Mouse (Mus musculus) hindbrain, embryonic 11.5 days (tissue): ENCODE data around the gene Hsdl2. TPM values are rescaled to one million over a fixed set of nuclear protein-coding genes. Genes with fewer than 3 reads are reported as not detected.

Experiments used
- ATAC-seq: fragments of 200-750 bp; cut with Nextera tagmentation; 2 replicates; pipeline ENCODE4 v1.8.0; 2017; ENCODE audit warnings: mild to moderate bottlenecking, moderate TSS enrichment, moderate library complexity; ENCODE audit not compliant: low FRiP score
- DNase-seq: peaks from one replicate; pipeline ENCODE4 v3.0.0-alpha.2; 2015; ENCODE audit warnings: low spot score
- H3K27ac ChIP-seq: fragments of 300-500 bp; sonication (generic); 2 replicates; pipeline ENCODE4 v1.5.1; 2014; ENCODE audit warnings: mild to moderate bottlenecking, low read depth, low read length
- H3K27me3 ChIP-seq: fragments of 300-500 bp; sonication (generic); 2 replicates; pipeline ENCODE4 v1.6.1; 2014; ENCODE audit warnings: mild to moderate bottlenecking, low read length, moderate library complexity, mixed read lengths; ENCODE audit not compliant: control insufficient read depth, insufficient read depth
- H3K36me3 ChIP-seq: fragments of 300-500 bp; sonication (generic); 2 replicates; pipeline ENCODE4 v1.6.1; 2014; ENCODE audit warnings: mild to moderate bottlenecking, low read length, moderate library complexity, mixed read lengths; ENCODE audit not compliant: control insufficient read depth, insufficient read depth
- H3K4me1 ChIP-seq: fragments of 300-500 bp; sonication (generic); replicated peaks from 2 replicates; pipeline ENCODE4 v1.6.1; 2014; ENCODE audit warnings: low read length, mixed read lengths; ENCODE audit not compliant: control insufficient read depth, insufficient read depth
- H3K4me2 ChIP-seq: fragments of 300-500 bp; sonication (generic); replicated peaks from 2 replicates; pipeline ENCODE4 v1.6.1; 2014; ENCODE audit warnings: mild to moderate bottlenecking, low read depth, low read length
- H3K4me3 ChIP-seq: fragments of 300-500 bp; sonication (generic); 2 replicates; pipeline ENCODE4 v1.5.1; 2014; ENCODE audit warnings: low read depth, low read length
- H3K9ac ChIP-seq: fragments of 300-500 bp; sonication (generic); 2 replicates; pipeline ENCODE4 v1.6.1; 2014; ENCODE audit warnings: low read depth, low read length
- H3K9me3 ChIP-seq: fragments of 300-500 bp; sonication (generic); 2 replicates; pipeline ENCODE4 v1.6.1; 2016; ENCODE audit warnings: low read length; ENCODE audit not compliant: control insufficient read depth
- WGBS: fragments of 180-500 bp; shearing (Covaris S2); extraction: QIAGEN DNeasy Blood & Tissue Kit; methylation state at CpG from one replicate; pipeline ENCODE4 v1.1.7; 2014; 5-methylcytosine and 5-hydroxymethylcytosine counted together
- polyA plus RNA-seq: library from polyadenylated mRNA; unstranded; fragments of >200 nt; fragmentation: Nextera tagmentation; extraction: Ambion mirVana; gene quantifications from 2 replicates; pipeline ENCODE4 v1.2.1, GENCODE M21; 2014

Hsdl2 gene
- polyA plus RNA-seq, 1 experiment from 2014 or later: 39.4 TPM

- no peak overlapping the region for H3K4me3 ChIP-seq
- no peak overlapping the region for H3K9ac ChIP-seq
- no peaks in the 10 kb centered on the region for H3K4me1 ChIP-seq
- no peaks in the 10 kb centered on the region for H3K36me3 ChIP-seq
- 89% methylated on average over 2 of the region's 2 CpGs for WGBS
- ATAC-seq (no peak), DNase-seq (no peak)
- H3K9me3 ChIP-seq: no peaks in the 10 kb centered on the region
- H3K27ac ChIP-seq: no peak overlapping the region
- H3K27me3 ChIP-seq: no peaks in the 10 kb centered on the region
- H3K4me2 ChIP-seq: no peak overlapping the region
These were observed 15.2 kb downstream of the Hsdl2 start for GRCm38 (mm10) chr4:59596556-59596955.

DNA sequence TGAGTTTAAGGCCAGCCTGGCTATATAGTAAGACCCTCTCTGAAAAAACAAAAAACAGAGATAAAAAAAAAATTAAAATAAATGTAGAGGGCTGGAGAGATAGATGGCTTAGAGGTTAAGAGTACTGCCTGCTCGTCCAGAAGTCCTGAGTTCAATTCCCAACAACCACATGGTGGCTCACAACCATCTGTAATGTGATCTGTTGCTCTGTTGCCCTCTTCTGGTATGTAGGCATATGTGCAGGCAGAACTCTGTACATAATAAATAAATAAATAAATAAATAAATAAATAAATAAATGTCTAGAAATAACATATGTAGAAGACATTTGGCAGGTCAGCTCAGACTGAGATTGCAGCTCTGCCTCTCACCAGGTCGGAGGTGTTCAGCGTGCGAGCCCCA, 21.3 kb downstream of the Hsdl2 start:
- Histone ChIP-seq H3K9me3 (no peaks in the 10 kb centered on the region), H3K4me2 (no peak overlapping the region), H3K27me3 (no peaks in the 10 kb centered on the region), H3K4me1 (no peaks in the 10 kb centered on the region), H3K9ac (no peak overlapping the region), H3K27ac (no peak overlapping the region), H3K36me3 (no peaks in the 10 kb centered on the region), H3K4me3 (no peak overlapping the region)
- DNase-seq (no peak), ATAC-seq (no peak)
- 84% methylated on average over 4 of the region's 4 CpGs for WGBS

- Histone ChIP-seq H3K27ac (no peak overlapping the region), H3K4me2 (no peak overlapping the region), H3K27me3 (no peaks in the 10 kb centered on the region), H3K4me3 (no peak overlapping the region), H3K36me3 (no peaks in the 10 kb centered on the region), H3K9me3 (no peaks in the 10 kb centered on the region), H3K4me1 (no peaks in the 10 kb centered on the region), H3K9ac (no peak overlapping the region)
- no peak for DNase-seq
- no peak for ATAC-seq
- WGBS: 79% methylated on average over 3 of the region's 3 CpGs
These were observed 23.5 kb downstream of the Hsdl2 start for GRCm38 (mm10) chr4:59604892-59605291.

DNA sequence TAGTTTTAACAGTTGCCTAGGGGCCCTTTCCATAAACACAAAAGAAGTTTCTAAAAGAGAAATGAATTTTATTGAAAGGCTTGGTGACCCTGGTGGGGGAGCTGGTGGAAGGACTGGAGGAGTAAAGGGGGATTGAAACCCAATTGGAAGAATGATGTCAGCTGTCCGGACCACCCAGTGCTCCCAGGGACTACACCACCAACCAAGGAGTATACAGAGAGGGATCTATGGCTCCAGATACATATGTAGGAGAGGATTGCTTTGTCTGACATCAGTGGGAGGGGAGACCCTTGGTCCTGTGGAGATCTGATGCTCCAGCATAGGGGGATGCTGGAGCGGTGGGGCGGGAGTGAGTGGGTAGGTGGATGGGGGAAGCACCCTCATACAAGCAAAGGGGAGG, 24.1 kb downstream of the Hsdl2 start:
- no peak for ATAC-seq
- no peak for DNase-seq
- H3K36me3 ChIP-seq: no peaks in the 10 kb centered on the region
- no peaks in the 10 kb centered on the region for H3K9me3 ChIP-seq
- no peak overlapping the region for H3K27ac ChIP-seq
- H3K4me1 ChIP-seq: no peaks in the 10 kb centered on the region
- 90% methylated on average over 3 of the region's 3 CpGs for WGBS
- no peak overlapping the region for H3K4me3 ChIP-seq
- no peak overlapping the region for H3K9ac ChIP-seq
- no peaks in the 10 kb centered on the region for H3K27me3 ChIP-seq
- no peak overlapping the region for H3K4me2 ChIP-seq

- no peak overlapping the region for H3K4me2 ChIP-seq
- no peaks in the 10 kb centered on the region for H3K4me1 ChIP-seq
- no peak overlapping the region for H3K9ac ChIP-seq
- DNase-seq (no peak), ATAC-seq (no peak)
- H3K9me3 ChIP-seq: no peaks in the 10 kb centered on the region
- H3K36me3 ChIP-seq: no peaks in the 10 kb centered on the region
- no peak overlapping the region for H3K4me3 ChIP-seq
- 74% methylated on average over 3 of the region's 3 CpGs for WGBS
- no peak overlapping the region for H3K27ac ChIP-seq
- H3K27me3 ChIP-seq: no peaks in the 10 kb centered on the region
These were observed 29.0 kb downstream of the Hsdl2 start for GRCm38 (mm10) chr4:59610411-59610810.

DNA sequence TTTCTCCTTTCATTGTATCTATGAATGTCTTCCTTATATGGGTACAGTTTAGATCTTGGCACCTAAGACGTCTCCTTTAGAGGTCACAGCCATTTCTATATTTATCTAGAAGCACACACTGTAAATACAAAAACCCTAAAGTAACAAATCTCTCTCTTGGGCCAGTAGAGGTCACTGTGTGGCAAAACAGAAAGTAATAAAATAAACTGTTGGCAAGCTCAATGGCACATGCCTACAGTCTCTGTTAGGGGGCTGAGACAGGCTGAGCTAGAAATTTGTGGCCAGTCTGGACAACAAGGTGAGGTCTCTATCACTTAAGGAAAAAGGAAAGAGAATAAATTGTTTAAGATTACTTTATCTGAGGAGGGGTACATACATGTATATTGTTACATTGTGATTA, 33.6 kb downstream of the Hsdl2 start:
- no peak overlapping the region for H3K27ac ChIP-seq
- no peaks in the 10 kb centered on the region for H3K4me1 ChIP-seq
- ATAC-seq: no peak
- H3K9me3 ChIP-seq: no peaks in the 10 kb centered on the region
- H3K9ac ChIP-seq: no peak overlapping the region
- H3K4me2 ChIP-seq: no peak overlapping the region
- DNase-seq: peak; percentile 31
- no peak overlapping the region for H3K4me3 ChIP-seq
- no peaks in the 10 kb centered on the region for H3K27me3 ChIP-seq
- WGBS: 40% methylated on average over 1 of the region's 1 CpGs
- no peaks in the 10 kb centered on the region for H3K36me3 ChIP-seq

DNA sequence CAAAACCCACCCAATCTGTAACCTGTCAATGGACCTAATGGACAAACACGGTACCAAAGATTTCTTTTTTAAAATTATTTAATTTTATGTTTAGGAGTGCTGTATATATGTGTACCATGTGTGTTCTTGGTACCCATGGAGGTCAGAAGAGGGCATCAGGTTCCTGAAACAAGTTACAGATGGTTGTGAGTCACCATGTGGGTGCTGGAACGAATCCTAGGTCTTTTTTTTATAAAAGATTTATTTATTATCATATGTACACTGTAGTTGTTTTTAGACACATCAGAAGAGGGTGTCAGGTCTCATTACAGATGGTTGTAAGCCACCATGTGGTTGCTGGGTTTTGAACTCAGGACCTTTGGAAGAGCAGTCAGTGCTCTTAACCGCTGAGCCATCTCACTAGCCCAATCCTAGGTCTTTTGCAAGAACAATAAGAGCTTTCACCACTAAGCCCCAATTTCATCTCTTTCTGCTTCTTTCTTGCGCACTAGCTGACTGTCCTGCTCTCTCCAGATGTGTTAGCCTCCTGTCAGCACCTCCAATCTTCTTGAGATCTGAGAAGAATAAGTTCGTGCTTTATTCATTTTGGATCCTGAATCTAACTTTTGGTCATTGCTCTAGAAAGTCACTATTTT, 38.4 kb downstream of the Hsdl2 start:
- DNase-seq (no peak), ATAC-seq (no peak)
- Histone ChIP-seq H3K4me1 (no peaks in the 10 kb centered on the region), H3K36me3 (no peaks in the 10 kb centered on the region), H3K27me3 (no peaks in the 10 kb centered on the region), H3K27ac (no peak overlapping the region), H3K4me2 (no peak overlapping the region), H3K4me3 (no peak overlapping the region), H3K9me3 (no peaks in the 10 kb centered on the region), H3K9ac (no peak overlapping the region)
- 87% methylated on average over 5 of the region's 5 CpGs for WGBS

- DNase-seq (no peak), ATAC-seq (peak; percentile 83)
- peak overlapping the region; percentile 93 for H3K27ac ChIP-seq
- no peaks in the 10 kb centered on the region for H3K36me3 ChIP-seq
- H3K4me2 ChIP-seq: peak overlapping the region; percentile 74
- WGBS: 2% methylated on average over 18 of the region's 18 CpGs
- peak overlapping the region; percentile 97 for H3K9ac ChIP-seq
- no peaks in the 10 kb centered on the region for H3K9me3 ChIP-seq
- no peaks in the 10 kb centered on the region for H3K27me3 ChIP-seq
- H3K4me1 ChIP-seq: peaks cover 3% of the 10 kb centered on the region; the same call in 1 of the 2 replicates
- H3K4me3 ChIP-seq: peak overlapping the region; percentile 95
These were observed 44.3 kb downstream of the Hsdl2 start for GRCm38 (mm10) chr4:59625676-59625997.

DNA sequence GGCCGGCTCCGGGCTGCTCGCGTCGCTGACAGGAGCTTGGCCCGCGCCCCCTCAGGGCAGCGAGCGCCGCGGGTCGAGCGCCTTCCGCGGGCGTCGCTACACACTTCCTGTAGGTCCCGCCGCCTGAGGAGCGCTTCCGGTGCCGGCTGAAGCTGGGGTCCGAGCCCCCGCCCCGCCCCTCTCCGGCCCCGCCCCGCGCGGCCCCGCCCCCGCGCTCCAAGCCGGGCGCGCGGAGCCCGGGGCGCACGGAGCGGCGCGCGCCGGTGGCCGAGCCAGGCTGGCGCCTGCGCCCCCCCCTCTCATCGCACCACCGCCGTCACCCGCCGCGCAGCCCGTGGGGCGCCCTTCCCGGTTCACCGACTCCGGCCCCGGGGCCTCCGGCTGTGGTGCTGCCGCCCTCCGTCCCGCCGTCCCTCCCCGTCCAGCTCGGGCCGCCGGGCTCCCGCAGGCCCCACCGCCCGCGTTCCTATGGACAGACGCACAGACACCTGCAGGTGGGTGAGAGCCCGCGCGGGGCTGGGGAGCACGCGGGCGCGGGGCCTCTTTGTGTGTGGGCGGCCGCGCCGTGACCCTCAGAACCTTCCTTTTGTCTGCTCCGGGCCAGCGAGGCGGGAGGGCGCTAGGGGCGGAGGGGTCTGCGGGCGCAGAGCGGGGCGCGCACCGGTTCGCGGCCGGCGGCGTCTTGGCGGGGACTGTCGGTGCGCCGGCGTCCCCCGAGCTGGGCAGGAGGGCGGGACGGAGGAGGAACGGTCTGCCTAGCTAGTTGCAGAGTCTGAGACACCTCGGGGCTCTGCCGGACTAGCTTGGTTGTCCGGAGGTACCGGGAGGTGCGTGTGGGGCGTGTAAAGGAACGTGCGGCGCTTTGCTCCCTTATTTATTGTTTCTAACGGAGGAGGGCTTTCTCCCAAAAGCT, 44.9 kb downstream of the Hsdl2 start, which contains the start of gene E130308A19Rik:
Gene E130308A19Rik, plus strand, starts transcription at position 214 of the 913 bp plus-strand sequence.
- peaks cover 3% of the 10 kb centered on the region; the same call in 1 of the 2 replicates for H3K4me1 ChIP-seq
- no peaks in the 10 kb centered on the region for H3K27me3 ChIP-seq
- peak within 1 kb of the TSS; percentile 97 for H3K9ac ChIP-seq
- H3K36me3 ChIP-seq: no peaks in the 10 kb centered on the region
- no peaks in the 10 kb centered on the region for H3K9me3 ChIP-seq
- under 1% methylated on average over 60 of the region's 120 CpGs for WGBS
- DNase-seq (peak; percentile 87), ATAC-seq (peak; percentile 93)
- H3K4me3 ChIP-seq: peak within 1 kb of the TSS; percentile 95
- peak within 1 kb of the TSS; percentile 74 for H3K4me2 ChIP-seq
- peak within 1 kb of the TSS; percentile 93 for H3K27ac ChIP-seq
